Mouse (Mus musculus) R1 (cell line): ENCODE data around the gene Kif26a.

Experiments
- DNase-seq: peaks from one replicate; pipeline ENCODE4 v3.0.0-alpha.2; 2018; ENCODE audit warnings: low read depth, low spot score

Gene Kif26a

DNA sequence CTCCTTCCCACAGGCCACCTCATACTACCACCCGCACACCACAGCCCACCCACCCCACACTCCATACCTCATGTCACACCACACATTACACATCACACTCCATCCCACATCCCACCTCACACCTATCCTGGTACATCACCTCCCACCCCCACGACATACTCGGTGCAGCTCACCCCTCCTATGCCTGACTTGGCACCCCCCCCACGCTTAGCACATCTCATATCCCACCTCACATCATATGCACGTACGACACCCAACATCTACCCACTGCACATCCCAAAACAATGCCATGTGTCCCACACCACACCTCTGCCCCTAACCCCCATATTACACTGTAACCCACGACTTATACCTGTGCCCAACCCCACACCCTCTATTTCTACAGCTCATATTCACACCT lies 69.5 kb downstream of the Kif26a start:
- no peak for DNase-seq

DNA sequence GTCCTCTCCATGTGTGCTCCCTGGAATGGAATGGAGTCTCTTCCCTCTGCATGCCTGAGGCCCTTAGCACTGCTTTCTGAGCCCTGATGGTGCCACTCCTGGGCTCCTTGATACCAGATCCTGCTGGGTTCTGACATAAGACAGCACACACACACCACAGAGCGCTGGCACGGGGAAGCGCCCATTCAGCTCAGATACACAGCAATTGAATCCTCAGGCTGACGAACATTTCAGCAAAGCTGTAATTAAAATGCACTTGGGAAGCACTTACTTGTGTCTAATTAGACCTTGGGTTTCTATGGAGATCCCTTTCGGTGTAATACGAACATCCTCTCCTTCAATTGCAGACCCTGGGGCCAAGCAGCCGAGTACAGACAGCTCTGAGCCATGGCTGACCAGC lies 71.0 kb downstream of the Kif26a start:
- no peak for DNase-seq

DNA sequence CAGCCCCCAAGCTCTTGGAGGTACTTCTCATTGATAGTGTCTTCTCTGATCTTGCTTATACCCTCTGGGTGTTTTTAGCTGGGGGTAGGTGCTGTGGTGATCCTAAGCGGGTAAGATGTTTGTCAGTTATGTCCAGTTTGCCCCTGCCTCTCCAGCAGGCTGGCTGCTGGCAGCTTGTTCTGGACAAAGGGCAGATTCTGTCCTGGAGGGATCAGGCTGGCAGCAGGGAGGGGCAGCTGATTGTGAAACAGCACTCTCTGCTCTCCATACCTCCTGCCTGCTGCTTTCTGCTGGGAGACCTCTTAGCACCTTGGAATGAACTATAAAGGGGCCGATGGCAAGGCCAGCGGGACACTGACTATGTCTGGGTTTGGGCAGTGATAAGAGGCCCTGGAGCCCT lies 71.7 kb downstream of the Kif26a start:
- DNase-seq: no peak

GRCm38 (mm10) chr12:112221290-112221689 lies 75.3 kb downstream of the Kif26a start:
- DNase-seq: no peak

- no peak for DNase-seq
Observed at GRCm38 (mm10) chr12:112221754-112222439, 75.9 kb downstream of the Kif26a start.

DNA sequence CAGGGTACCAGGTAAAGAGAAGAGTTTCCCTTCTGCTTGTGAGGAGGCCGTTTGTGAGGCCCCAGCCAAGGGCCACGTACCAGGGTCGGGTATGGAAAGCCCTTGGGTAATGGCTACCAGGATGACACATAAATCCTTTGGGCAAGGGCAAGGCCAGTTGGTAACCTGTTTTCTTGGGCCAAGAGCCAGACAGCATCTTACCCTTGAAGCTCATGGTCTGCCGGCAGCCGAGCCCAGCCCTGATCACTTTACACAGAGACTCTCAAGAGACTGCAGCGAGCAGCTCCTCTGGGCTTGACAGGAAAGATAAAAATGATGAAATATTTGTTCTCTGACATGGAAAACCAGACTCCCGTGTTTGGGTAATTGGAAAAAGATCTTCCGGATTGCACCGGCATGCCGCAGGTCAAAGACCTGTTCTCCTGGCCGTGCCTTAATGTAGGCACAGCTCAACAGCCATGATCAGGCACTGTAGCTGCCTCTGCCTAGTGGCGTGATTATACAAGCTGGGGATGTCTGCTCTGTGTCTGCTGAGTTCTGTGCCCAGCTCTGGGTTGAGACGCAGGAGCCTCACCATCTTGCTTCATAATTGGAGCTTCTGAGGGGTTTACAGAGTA lies 77.8 kb downstream of the Kif26a start:
- DNase-seq: no peak

DNA sequence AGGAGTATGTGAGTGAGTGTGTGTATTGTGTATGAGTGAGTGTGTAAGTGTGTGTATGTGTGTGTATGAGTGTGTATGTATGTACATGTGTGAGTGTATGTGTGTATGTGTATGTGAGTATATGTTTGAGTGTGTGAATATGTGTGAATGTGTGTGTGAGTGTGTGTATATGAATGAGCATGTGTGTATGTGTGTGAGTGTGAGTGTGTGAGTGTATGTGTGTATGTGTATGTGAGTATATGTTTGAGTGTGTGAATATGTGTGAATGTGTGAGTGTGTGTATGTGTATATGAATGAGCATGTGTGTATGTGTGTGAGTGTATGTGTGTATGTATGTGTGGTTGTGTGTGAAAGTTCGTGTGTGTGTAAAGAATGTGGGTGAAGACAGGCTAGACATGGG lies 80.2 kb downstream of the Kif26a start:
- DNase-seq: no peak

DNA sequence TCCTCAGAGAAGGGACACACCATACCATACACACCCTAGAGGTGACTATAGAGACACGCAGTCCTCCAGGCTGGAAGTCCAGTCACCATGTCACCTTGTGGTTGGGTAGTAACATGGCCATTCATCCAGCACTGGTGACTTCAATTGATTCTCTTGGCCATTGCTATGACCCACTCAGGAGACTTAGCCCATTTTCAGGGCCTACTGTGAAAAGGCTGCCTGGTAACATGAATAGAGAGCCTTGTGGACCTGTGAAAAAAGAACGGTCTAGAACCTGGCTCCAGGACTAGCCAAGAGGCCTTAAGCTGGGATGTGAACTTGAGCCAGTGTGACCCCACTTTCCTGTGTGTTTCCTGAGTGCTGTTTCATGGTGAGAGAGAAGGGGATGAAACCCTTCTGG lies 80.6 kb downstream of the Kif26a start:
- no peak for DNase-seq

DNA sequence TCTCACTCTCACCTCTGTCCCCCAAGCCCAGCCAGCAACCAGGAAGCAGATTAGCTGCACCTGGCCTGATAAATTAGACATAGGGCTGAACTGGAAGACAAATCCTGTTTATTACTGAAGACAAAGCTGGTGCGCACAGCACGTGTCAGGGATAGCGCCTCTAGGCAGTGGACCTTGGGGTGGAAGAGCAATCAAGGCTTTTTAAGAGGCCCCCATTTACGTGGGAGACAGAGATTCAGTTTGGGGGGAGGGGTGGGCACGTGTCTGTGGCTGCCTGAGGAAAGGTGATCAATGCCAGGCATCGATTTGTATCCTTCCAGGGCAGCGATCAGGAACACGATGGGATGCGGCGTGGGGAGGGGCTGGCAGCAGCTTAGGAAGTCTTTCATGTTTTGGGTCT lies 83.1 kb downstream of the Kif26a start:
- DNase-seq: no peak

- DNase-seq: no peak
Observed at GRCm38 (mm10) chr12:112230196-112230595, 84.2 kb downstream of the Kif26a start.
